Mouse (Mus musculus): ENCODE results near the gene Olfr1328.

- TF ChIP-seq CTCF (IDR thresholded peaks at IDR 0.05; ENCODE audit: low read depth, low read length) (no peak), GATA1 (IDR thresholded peaks at IDR 0.05; ENCODE audit: borderline replicate concordance, low read length) (no peak), GATA2 (IDR thresholded peaks at IDR 0.05; ENCODE audit: borderline replicate concordance, low read depth, low read length) (no peak), POLR2AphosphoS5 (IDR thresholded peaks at IDR 0.05; ENCODE audit: insufficient replicate concordance, low read depth, low read length) (no peak), TAL1 (conservative IDR thresholded peaks at IDR 0.05; ENCODE audit: low read depth, low read length) (no peak)
These were observed 22.8 kb upstream of the Olfr1328 start, which contains the start of gene Lao1 for GRCm38 (mm10) chr4:118961141-118961628.
